Mouse (Mus musculus): Measurements from ENCODE around the gene Arid3b. TPM values are rescaled to one million over a fixed set of nuclear protein-coding genes. Genes with fewer than 3 reads are reported as not detected.
A peak's percentile ranks its signal among the peaks of the same experiment; 100 is the strongest.

Arid3b gene
- polyA plus RNA-seq, 1 experiment from 2014 or later = 3.8 TPM

DNA sequence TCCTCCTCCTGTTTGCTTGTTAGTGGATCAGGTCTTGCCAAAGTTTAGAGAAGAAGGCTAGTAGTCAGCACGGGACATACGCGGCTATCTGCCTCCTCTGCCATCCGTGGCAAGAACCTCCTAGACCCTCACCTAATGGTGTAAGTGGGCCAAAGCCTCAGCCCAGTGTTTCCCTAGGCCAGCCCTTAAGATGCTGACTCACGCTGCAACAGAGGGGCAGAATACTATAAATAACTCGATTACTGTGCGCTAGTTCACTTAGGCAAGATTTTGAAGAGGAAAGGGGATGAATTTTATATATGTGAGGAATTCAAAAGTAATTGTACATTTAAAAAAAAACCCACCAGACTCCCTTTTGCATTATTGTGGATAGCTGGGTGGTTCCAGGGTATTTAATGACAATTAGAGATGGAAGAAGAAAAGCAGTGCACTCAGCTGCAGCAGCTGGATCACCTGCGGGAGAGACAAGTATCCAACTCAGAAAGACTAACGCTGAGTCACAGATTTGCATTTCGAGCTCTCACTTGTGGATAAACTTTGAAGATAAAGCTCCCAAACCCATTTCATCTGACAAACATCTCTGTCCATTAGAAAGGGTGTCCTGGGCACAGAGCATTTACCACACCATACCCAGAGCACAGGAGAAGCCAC, 31.4 kb downstream of the Arid3b start:
- H3K4me1 ChIP-seq (ENCODE audit: control insufficient read depth, insufficient read depth, low read length) = no peaks in the 10 kb centered on the region; the same call in 1 of the 2 replicates
- 69% methylated on average over 10 of the region's 10 CpGs for WGBS

DNA sequence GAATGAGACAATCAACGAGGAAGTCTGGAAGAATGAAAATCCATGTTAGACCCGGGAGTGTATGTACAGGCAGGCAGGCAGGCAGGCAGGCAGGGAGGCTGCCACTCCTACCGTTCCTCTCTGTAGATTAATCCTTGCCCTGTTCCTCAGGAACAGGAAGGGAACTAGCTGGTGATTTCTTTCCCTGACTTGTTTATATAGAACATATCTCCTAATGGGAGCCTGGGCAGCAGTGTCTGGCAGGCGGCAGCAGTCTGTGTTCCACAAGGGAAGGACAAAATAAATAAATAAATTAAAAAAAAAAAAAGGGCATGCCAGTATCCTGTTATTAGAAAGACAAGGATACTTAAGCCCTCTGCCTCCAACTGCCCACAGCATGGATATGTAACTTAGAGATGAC, 32.8 kb downstream of the Arid3b start:
- Histone ChIP-seq H3K27me3 (replicated peaks; ENCODE audit: control insufficient read depth, insufficient read depth, low read length) (no peaks in the 10 kb centered on the region), H3K4me3 (ENCODE audit: low read depth, low read length) (no peak overlapping the region), H3K9me3 (ENCODE audit: control insufficient read depth, low read length) (no peaks in the 10 kb centered on the region), H3K4me2 (ENCODE audit: low read depth, low read length) (no peak overlapping the region), H3K36me3 (ENCODE audit: control insufficient read depth, insufficient read depth, low read length) (no peaks in the 10 kb centered on the region), H3K4me1 (ENCODE audit: control insufficient read depth, insufficient read depth, low read length) (no peaks in the 10 kb centered on the region; the same call in 1 of the 2 replicates), H3K27ac (replicated peaks; ENCODE audit: low read depth, low read length) (no peak overlapping the region), H3K9ac (ENCODE audit: low read depth, low read length) (no peak overlapping the region)
- 13% methylated on average over 4 of the region's 4 CpGs for WGBS
- DNase-seq (ENCODE audit: low spot score) = no peak
- no peak for ATAC-seq (ENCODE audit: low read depth)

More for the DNA sequence above, 31.4 kb downstream of the Arid3b start:
- Histone ChIP-seq H3K4me3 (ENCODE audit: low read depth, low read length) (no peak overlapping the region), H3K9ac (ENCODE audit: low read depth, low read length) (no peak overlapping the region), H3K27ac (replicated peaks; ENCODE audit: low read depth, low read length) (no peak overlapping the region), H3K4me2 (ENCODE audit: low read depth, low read length) (no peak overlapping the region), H3K9me3 (ENCODE audit: control insufficient read depth, low read length) (no peaks in the 10 kb centered on the region), H3K36me3 (ENCODE audit: control insufficient read depth, insufficient read depth, low read length) (no peaks in the 10 kb centered on the region), H3K27me3 (replicated peaks; ENCODE audit: control insufficient read depth, insufficient read depth, low read length) (no peaks in the 10 kb centered on the region)
- no peak for DNase-seq (ENCODE audit: low spot score)
- no peak for ATAC-seq (ENCODE audit: low read depth)

DNA sequence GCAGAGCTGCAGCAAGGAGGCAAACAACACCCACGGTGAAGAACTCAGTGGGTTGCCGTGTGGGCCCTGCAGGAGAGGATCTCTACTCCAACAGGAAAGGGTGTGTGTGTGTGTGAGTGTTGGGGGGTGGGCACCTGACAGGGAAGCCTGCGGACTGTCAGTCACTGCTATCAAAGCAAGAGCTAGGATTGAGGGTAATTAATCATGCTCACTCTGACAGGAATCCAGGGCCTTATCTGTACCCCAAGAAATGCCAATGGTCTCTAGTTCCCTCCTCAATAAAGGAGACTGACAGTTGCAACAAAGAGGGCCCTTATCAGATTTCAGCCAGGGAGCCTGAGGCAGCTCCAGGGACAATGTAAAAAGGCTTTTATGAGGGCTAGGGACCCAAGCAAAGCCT, 33.5 kb downstream of the Arid3b start:
- Histone ChIP-seq H3K4me3 (ENCODE audit: low read depth, low read length) (no peak overlapping the region), H3K4me2 (ENCODE audit: low read depth, low read length) (no peak overlapping the region), H3K36me3 (ENCODE audit: control insufficient read depth, insufficient read depth, low read length) (no peaks in the 10 kb centered on the region), H3K9ac (ENCODE audit: low read depth, low read length) (no peak overlapping the region), H3K4me1 (ENCODE audit: control insufficient read depth, insufficient read depth, low read length) (no peaks in the 10 kb centered on the region; the same call in 1 of the 2 replicates), H3K27me3 (replicated peaks; ENCODE audit: control insufficient read depth, insufficient read depth, low read length) (no peaks in the 10 kb centered on the region), H3K27ac (replicated peaks; ENCODE audit: low read depth, low read length) (no peak overlapping the region), H3K9me3 (ENCODE audit: control insufficient read depth, low read length) (no peaks in the 10 kb centered on the region)
- WGBS = 22% methylated on average over 3 of the region's 3 CpGs
- ATAC-seq (ENCODE audit: low read depth) (no peak), DNase-seq (ENCODE audit: low spot score) (no peak)

DNA sequence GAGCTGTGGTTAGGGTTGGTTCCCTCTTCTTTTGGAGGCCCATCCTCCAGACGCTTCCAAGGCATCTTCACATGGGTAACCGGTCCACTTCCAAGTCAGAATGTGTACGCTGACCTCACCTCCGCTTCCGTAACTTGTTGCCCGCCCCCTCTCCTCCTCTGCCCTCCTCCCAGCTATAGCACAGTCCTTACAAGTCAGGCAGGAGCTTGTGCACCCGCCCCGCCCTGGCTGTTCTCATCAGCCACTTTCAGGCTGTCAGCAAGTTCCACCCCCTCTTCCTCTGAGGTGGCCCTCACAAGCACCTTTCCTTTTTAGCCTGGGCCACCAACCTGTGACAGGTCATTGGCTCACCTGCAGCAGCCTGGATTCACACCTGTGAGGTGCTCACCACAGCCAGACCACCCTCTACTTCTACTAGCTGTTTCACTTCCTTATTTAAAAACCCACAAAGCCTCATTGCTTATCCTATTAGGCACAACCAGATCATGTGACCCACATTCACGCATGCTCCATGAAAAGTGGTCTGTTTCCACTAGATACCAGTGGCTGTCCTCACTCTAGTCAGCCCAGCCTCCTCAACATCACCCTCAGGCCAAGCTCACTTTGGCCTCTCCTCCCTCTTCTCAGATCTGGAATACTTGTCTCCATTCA, 36.1 kb downstream of the Arid3b start:
- peaks cover 18% of the 10 kb centered on the region for H3K36me3 ChIP-seq (ENCODE audit: control insufficient read depth, insufficient read depth, low read length)
- H3K9me3 ChIP-seq (ENCODE audit: control insufficient read depth, low read length) = no peaks in the 10 kb centered on the region
- no peaks in the 10 kb centered on the region for H3K4me1 ChIP-seq (ENCODE audit: control insufficient read depth, insufficient read depth, low read length)
- no peaks in the 10 kb centered on the region for H3K27me3 ChIP-seq (replicated peaks; ENCODE audit: control insufficient read depth, insufficient read depth, low read length)
- H3K9ac ChIP-seq (ENCODE audit: low read depth, low read length) = no peak overlapping the region
- DNase-seq (ENCODE audit: low spot score) = no peak
- no peak overlapping the region for H3K27ac ChIP-seq (replicated peaks; ENCODE audit: low read depth, low read length)
- H3K4me3 ChIP-seq (ENCODE audit: low read depth, low read length) = no peak overlapping the region
- no peak overlapping the region for H3K4me2 ChIP-seq (ENCODE audit: low read depth, low read length)
- no peak for ATAC-seq (ENCODE audit: low read depth)
- 84% methylated on average over 9 of the region's 9 CpGs for WGBS

DNA sequence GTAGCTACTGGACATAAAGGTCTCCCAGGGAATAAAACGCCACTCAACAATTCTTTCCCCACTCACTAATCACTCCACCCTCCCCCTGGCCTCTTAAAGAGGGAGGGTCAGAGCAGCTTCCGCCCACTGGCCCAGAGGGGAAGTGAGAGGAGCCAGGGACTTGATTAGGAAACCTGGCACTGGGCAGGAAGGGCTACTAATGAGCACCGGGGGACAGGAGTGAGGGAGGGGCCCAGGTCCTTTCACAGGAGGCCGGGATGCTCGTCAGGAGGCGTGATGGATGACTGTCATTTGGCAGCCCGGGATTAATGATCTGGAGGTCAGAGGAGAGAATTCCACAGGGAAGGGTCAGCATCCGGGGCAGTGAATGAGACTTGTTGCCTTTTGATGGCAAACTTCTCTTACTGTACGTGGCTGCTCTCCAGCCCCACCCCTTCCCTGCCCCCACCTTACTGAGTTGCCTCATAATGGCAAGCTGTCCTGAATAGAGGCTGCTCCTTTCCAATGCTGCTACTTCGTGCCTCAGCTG, 37.8 kb downstream of the Arid3b start:
- H3K4me2 ChIP-seq (ENCODE audit: low read depth, low read length) = no peak overlapping the region
- no peak overlapping the region for H3K27ac ChIP-seq (replicated peaks; ENCODE audit: low read depth, low read length)
- peaks cover 25% of the 10 kb centered on the region for H3K36me3 ChIP-seq (ENCODE audit: control insufficient read depth, insufficient read depth, low read length)
- H3K9me3 ChIP-seq (ENCODE audit: control insufficient read depth, low read length) = no peaks in the 10 kb centered on the region
- 22% methylated on average over 10 of the region's 10 CpGs for WGBS
- H3K4me1 ChIP-seq (ENCODE audit: control insufficient read depth, insufficient read depth, low read length) = no peaks in the 10 kb centered on the region
- peak; percentile 18 for DNase-seq (ENCODE audit: low spot score)
- H3K4me3 ChIP-seq (ENCODE audit: low read depth, low read length) = no peak overlapping the region
- H3K27me3 ChIP-seq (replicated peaks; ENCODE audit: control insufficient read depth, insufficient read depth, low read length) = no peaks in the 10 kb centered on the region
- no peak overlapping the region; the same call in 1 of the 2 replicates for H3K9ac ChIP-seq (ENCODE audit: low read depth, low read length)
- no peak for ATAC-seq (ENCODE audit: low read depth)

DNA sequence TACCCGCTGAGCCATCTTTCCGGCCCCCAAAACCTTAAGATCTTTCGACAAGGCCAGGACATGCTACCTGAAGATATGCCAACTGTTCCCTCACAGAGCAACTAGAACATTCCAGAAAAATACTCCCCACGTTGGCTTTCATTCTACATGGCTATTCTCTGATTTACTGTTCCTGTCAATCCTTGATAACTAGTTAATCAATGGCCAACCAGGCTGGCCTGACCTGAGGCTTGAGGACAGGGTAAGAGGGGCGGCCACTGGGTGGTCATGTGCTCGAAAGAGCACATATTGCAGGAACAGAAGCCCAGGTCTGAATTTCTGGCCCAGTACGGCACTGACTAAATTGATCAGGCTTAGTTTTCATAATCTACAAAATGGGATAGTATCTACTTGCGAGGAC, 39.1 kb downstream of the Arid3b start:
- ATAC-seq (ENCODE audit: low read depth) = no peak
- H3K4me3 ChIP-seq (ENCODE audit: low read depth, low read length) = no peak overlapping the region
- H3K36me3 ChIP-seq (ENCODE audit: control insufficient read depth, insufficient read depth, low read length) = peaks cover 32% of the 10 kb centered on the region

DNA sequence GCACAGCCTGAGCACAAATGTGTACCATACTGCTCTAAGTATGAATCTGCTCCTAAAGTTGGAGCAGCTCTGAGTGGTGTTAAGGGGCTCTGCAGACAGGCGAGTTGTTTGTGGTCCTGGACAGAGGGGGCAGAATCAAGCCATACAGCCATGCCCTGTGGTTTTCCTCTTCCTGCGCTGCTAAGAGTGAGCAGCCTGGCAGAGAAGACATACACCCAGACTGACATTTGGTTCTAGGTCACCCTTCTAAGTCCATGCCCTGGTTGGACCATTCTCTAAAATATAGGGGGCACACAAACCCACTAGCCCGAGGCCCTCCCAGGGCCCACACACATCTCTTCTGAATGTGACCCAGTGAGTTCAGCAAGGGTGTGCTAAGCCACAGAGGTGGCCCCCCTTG, 46.9 kb downstream of the Arid3b start:
- Histone ChIP-seq H3K27me3 (replicated peaks; ENCODE audit: control insufficient read depth, insufficient read depth, low read length) (no peaks in the 10 kb centered on the region), H3K4me1 (ENCODE audit: control insufficient read depth, insufficient read depth, low read length) (no peaks in the 10 kb centered on the region), H3K4me3 (ENCODE audit: low read depth, low read length) (no peak overlapping the region), H3K36me3 (ENCODE audit: control insufficient read depth, insufficient read depth, low read length) (0 out of 2 replicates have a peak, but pooled peaks cover 16% of the 10 kb centered on the region), H3K9ac (ENCODE audit: low read depth, low read length) (no peak overlapping the region), H3K4me2 (ENCODE audit: low read depth, low read length) (no peak overlapping the region), H3K9me3 (ENCODE audit: control insufficient read depth, low read length) (no peaks in the 10 kb centered on the region), H3K27ac (replicated peaks; ENCODE audit: low read depth, low read length) (no peak overlapping the region)
- DNase-seq (ENCODE audit: low spot score) (no peak), ATAC-seq (ENCODE audit: low read depth) (no peak)
- 80% methylated on average over 3 of the region's 3 CpGs for WGBS

More for the DNA sequence above, 39.1 kb downstream of the Arid3b start:
- DNase-seq (ENCODE audit: low spot score) = no peak
- WGBS = 93% methylated on average over 8 of the region's 8 CpGs
- no peaks in the 10 kb centered on the region for H3K9me3 ChIP-seq (ENCODE audit: control insufficient read depth, low read length)
- H3K9ac ChIP-seq (ENCODE audit: low read depth, low read length) = no peak overlapping the region
- no peak overlapping the region for H3K4me2 ChIP-seq (ENCODE audit: low read depth, low read length)
- no peaks in the 10 kb centered on the region for H3K4me1 ChIP-seq (ENCODE audit: control insufficient read depth, insufficient read depth, low read length)
- H3K27me3 ChIP-seq (replicated peaks; ENCODE audit: control insufficient read depth, insufficient read depth, low read length) = no peaks in the 10 kb centered on the region
- no peak overlapping the region for H3K27ac ChIP-seq (replicated peaks; ENCODE audit: low read depth, low read length)

DNA sequence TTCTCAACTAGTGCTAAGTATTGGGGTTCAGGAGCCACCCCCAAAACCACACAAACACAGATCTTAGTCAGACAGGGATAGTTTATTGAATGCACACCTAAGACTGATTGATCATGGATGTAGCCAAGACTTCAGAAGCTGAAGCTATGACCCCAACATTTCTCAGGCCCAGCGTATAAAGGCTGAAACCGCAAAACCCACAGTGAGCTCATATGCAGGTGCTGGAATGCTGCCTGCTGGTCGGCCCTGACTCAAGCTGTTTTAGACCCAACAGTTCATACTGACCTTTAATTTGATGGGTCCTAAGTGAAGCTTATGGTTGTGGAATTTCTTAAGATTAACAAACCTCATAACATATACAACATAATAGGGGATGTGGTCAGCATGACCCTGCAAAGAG, 53.9 kb downstream of the Arid3b start:
- ATAC-seq (ENCODE audit: low read depth) = no peak

More for the DNA sequence above, 53.9 kb downstream of the Arid3b start:
- Histone ChIP-seq H3K9me3 (ENCODE audit: control insufficient read depth, low read length) (no peaks in the 10 kb centered on the region), H3K27ac (replicated peaks; ENCODE audit: low read depth, low read length) (no peak overlapping the region), H3K27me3 (replicated peaks; ENCODE audit: control insufficient read depth, insufficient read depth, low read length) (no peaks in the 10 kb centered on the region), H3K36me3 (ENCODE audit: control insufficient read depth, insufficient read depth, low read length) (no peaks in the 10 kb centered on the region), H3K9ac (ENCODE audit: low read depth, low read length) (no peak overlapping the region), H3K4me1 (ENCODE audit: control insufficient read depth, insufficient read depth, low read length) (no peaks in the 10 kb centered on the region), H3K4me2 (ENCODE audit: low read depth, low read length) (no peak overlapping the region), H3K4me3 (ENCODE audit: low read depth, low read length) (no peak overlapping the region)
- DNase-seq (ENCODE audit: low spot score) = no peak
- 91% methylated on average over 3 of the region's 3 CpGs for WGBS

Data from embryonic facial prominence, embryonic 14.5 days (tissue).